Mouse (Mus musculus): ENCODE results near the gene Sgk2.

- TF ChIP-seq CTCF (IDR thresholded peaks at IDR 0.05; ENCODE audit: low read depth) (no peak), EP300 (IDR thresholded peaks at IDR 0.05; ENCODE audit: low read depth) (no peak)
Observed at GRCm38 (mm10) chr2:162993881-162994616, 6.9 kb downstream of the Sgk2 start.
